Mouse (Mus musculus) C2C12 (cell line): ENCODE data around the gene Rbbp6.

ENCODE experiments used
- CTCF ChIP-seq: IDR thresholded peaks from one replicate; pipeline ENCODE4 v1.5.1; 2011; ENCODE audit not compliant: control insufficient read depth, insufficient read depth, insufficient read length
- MYOD1 ChIP-seq: IDR thresholded peaks from one replicate; pipeline ENCODE4 v1.6.1; 2011; ENCODE audit warnings: low read depth; ENCODE audit not compliant: control insufficient read depth, insufficient read length

DNA sequence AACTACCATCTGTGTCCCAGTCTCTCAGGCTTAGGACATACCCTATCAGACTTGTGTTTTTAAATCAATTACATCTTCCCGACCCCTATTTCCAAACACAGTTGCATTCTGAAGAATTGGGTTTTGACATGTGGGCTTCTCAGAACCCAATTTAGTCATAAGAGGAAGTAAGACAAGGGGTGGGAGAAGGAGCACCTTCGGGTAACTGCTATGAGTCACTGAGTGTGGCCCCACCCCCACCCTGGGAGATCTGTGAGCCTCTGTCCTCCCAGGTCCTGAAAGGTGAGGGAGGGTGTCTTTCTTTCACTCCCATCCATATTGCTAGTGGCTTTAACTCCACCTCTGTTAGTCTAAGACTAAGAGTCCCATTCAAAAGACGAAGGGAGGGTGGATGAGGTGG, 41.2 kb upstream of the Rbbp6 start:
- TF ChIP-seq CTCF, result no peak
- TF ChIP-seq MYOD1, result no peak
